Mouse (Mus musculus) T-cell, adult 66 days (primary cell): ENCODE data around the gene Trpv4. TPM values are rescaled to one million over a fixed set of nuclear protein-coding genes. Genes with fewer than 3 reads are reported as not detected.

Experiments used
- total RNA-seq, 2 experiments: library from RNA; stranded (reverse); gene quantifications; 3 replicates in 1 of 2; 4 replicates in 1 of 2; pipeline ENCODE4 v1.2.4; 2023

Trpv4 gene
- under 1 TPM in 1 of 2 experiments, not detected in 1; 0.70 TPM for total RNA-seq

GRCm38 (mm10) chr5:114658255-114658654 lies at the start of gene Trpv4:
Gene Trpv4 (minus strand): TSS chr5:114658421.

DNA sequence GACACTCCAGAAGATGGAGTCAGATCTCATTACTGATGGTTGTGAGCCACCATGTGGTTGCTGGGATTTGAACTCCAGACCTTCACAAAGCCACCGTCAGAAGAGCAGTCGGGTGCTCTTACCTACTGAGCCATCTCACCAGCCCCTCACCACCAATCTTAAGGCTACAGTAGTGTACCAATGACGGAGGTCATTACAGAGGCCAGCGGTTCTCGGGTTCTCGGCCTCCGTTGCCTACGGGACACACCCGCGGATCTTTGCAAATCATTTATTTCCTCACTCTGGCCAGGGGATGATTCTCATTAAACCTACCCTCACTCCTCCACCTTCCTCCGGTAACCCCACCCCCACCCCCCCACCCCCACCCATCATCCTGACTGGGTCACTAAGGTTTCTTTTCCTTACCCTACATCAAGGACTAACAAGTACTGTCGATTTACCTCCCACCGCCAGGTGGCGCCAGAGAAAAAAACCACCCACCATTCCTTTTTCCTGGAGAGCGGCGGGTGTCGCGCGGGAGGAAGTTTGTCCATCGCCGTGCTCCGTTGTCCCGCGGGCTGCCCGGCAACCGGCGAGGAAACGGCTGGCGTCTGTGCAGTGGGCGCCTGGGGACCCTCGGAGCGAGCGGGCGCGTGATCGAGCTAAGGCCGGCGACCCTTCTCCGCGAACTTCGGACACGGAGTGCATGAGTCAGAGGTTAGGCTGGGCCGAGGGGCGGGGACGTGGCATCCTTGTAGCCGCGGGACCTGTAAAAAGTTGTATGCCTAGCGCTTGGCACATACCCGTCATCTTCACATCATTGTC lies 49.2 kb upstream of the Trpv4 start, which contains the start of gene Tchp:
Tchp (plus strand) TSS at position 496 of the 804 bp plus-strand sequence.

DNA sequence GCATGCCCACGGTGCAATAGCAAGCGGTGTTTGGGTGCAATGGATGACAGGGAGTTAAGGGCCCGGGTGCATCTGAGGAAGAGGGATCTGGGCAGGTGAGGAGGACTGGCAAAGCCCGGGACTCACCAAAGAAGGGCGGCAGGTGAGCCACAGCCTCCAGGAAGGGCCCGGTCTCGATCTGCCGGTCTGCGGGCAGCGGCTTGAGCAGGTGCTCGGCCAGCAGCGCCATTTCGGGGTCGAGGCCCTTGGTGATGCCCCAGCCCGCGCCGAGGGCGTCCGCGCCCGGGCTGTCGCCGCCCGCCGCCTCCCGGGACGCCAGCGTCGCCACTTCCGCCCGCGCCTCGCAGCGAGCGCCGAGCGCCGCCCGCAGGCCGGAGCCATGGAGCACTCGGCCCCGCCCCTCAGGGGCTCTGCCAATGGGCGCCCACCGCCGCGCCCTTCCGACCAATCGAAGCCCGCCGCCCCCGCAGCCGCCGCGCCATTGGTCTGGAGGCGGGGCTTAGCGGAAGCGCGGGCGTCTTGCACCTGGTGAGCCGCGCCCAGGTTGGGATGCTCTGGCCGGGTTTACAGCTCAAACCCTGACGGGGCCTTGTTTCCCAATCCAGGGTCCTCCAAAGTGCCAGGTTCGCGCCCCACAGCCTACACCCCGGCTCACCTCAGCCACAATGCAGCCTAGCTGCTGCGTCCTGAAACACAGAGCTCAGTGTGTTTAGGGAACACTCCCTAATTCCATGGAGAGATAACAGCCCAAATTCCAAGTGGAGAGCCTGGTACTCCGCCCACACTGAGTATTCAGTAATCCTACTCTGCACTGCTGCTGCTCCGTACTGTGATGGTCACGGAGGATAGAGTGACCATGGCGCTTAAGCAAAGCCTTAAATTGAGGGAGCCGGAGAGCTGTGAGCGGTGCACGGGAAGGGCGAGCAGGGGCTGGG lies 32.7 kb upstream of the Trpv4 start, which contains the start of gene Gltp:
Gltp (minus strand) TSS at position 352 of the 935 bp plus-strand sequence.

Other genes starting within 250 kb of the Trpv4 start
- 1 to 10 TPM; 6.8 to 10.0 TPM for gene Mmab, start 214.4 kb downstream of the Trpv4 start, total RNA-seq
- gene Mvk, start 214.2 kb downstream of the Trpv4 start, total RNA-seq: 10 to 100 TPM; 14.7 to 18.5 TPM
- gene Fam222a, start 90.4 kb downstream of the Trpv4 start, total RNA-seq: 1 to 10 TPM; 6.1 to 8.7 TPM
- gene Gltp, start 32.6 kb upstream of the Trpv4 start, total RNA-seq: 100 to 1,000 TPM; 141 to 143 TPM
- 10 to 100 TPM; 24.8 to 25.8 TPM for gene Tchp, start 49.3 kb upstream of the Trpv4 start, total RNA-seq
- 100 to 1,000 TPM; 137 to 146 TPM for gene Ankrd13a, start 116.3 kb upstream of the Trpv4 start, total RNA-seq
- 100 to 1,000 TPM; 177 to 195 TPM for gene Git2, start 117.1 kb upstream of the Trpv4 start, total RNA-seq
- 10 to 100 TPM; 46.8 to 58.9 TPM for gene 1500011B03Rik, start 165.0 kb upstream of the Trpv4 start, total RNA-seq
- not detected for gene 4930519G04Rik, start 195.2 kb upstream of the Trpv4 start, total RNA-seq
- gene Gm9936, start 200.3 kb upstream of the Trpv4 start, total RNA-seq: not detected
- gene Oasl2, start 238.5 kb upstream of the Trpv4 start, total RNA-seq: 1 to 10 TPM; 4.9 to 9.6 TPM